Comparison of ENCODE assay signal across 8 mouse cellular contexts in genomic region chr2:163054335-163054840, GRCm38 (mm10). TPM values are rescaled to one million over a fixed set of nuclear protein-coding genes. Genes with fewer than 3 reads are reported as not detected.
DNase-seq lines count a peak whose midpoint lies in the region; ATAC-seq and TF ChIP-seq lines count a peak whose summit lies in the region.

TSS of gene Mybl2 (plus strand) at chr2:163054687.

- 0 out of 2 replicates have a peak, but pooled peaks have one; percentile 35 for TF ChIP-seq POLR2A in brain, embryonic 14.5 days (IDR thresholded peaks at IDR 0.05; ENCODE audit: borderline replicate concordance, extremely low read depth, insufficient read depth, insufficient read length, poor library complexity, severe bottlenecking)
- no peak for TF ChIP-seq POLR2A in liver, adult 2 months (IDR thresholded peaks at IDR 0.05; ENCODE audit: extremely low read depth, insufficient read depth, low read length)
- peak; percentile 63 for TF ChIP-seq POLR2A in myocyte (IDR thresholded peaks at IDR 0.05; ENCODE audit: insufficient read length, low read depth)

- peak within 1 kb of the TSS; percentile 76 for H3ac ChIP-seq in C2C12 (ENCODE audit: control insufficient read depth, insufficient read length, low read depth)
- H3ac ChIP-seq in myocyte (ENCODE audit: control insufficient read depth, insufficient read length), result peak within 1 kb of the TSS; percentile 6

- H3K27me3 ChIP-seq in C2C12 (ENCODE audit: control insufficient read depth, insufficient read depth, insufficient read length), result no peaks in the 10 kb centered on the region
- no peaks in the 10 kb centered on the region for H3K27me3 ChIP-seq in erythroblast, embryonic 14.5 days (ENCODE audit: control insufficient read depth)
- no peaks in the 10 kb centered on the region for H3K27me3 ChIP-seq in heart, embryonic 11.5 days (ENCODE audit: control insufficient read depth, insufficient read depth, low read length)
- H3K27me3 ChIP-seq in kidney, embryonic 16.5 days (ENCODE audit: insufficient read depth, low read length), result no peaks in the 10 kb centered on the region
- H3K27me3 ChIP-seq in liver, adult 2 months (ENCODE audit: control insufficient read depth, insufficient read depth, low read length), result peaks cover 3% of the 10 kb centered on the region; the same call in 1 of the 2 replicates
- no peaks in the 10 kb centered on the region for H3K27me3 ChIP-seq in myocyte (ENCODE audit: control insufficient read depth, insufficient read depth, insufficient read length)
- no peaks in the 10 kb centered on the region for H3K27me3 ChIP-seq in splenic B cell, adult 2 months (ENCODE audit: control insufficient read depth, insufficient read depth, low read length, poor library complexity, severe bottlenecking)

- H3K27ac ChIP-seq in heart, embryonic 11.5 days (ENCODE audit: low read depth, low read length), result peak within 1 kb of the TSS; percentile 60
- 0 out of 2 replicates have a peak within 1 kb of the TSS, but pooled peaks have one; percentile 37 for H3K27ac ChIP-seq in kidney, embryonic 16.5 days (ENCODE audit: low read length)
- no peak within 1 kb of the TSS for H3K27ac ChIP-seq in liver, adult 2 months (replicated peaks; ENCODE audit: insufficient read depth, low read depth, low read length)

- peaks cover 36% of the 10 kb centered on the region for H3K79me3 ChIP-seq in C2C12 (ENCODE audit: low read depth)

- peak; percentile 100 for ATAC-seq in heart, embryonic 11.5 days (replicated peaks; ENCODE audit: insufficient number of reproducible peaks, low FRiP score, low TSS enrichment)
- peak; percentile 99 for ATAC-seq in kidney, embryonic 16.5 days (ENCODE audit: low FRiP score, low TSS enrichment)

- peak within 1 kb of the TSS; percentile 97 for H3K4me2 ChIP-seq in heart, embryonic 11.5 days
- peak within 1 kb of the TSS; percentile 99 for H3K4me2 ChIP-seq in kidney, embryonic 16.5 days (replicated peaks; ENCODE audit: low read depth, low read length)
- H3K4me2 ChIP-seq in myocyte (ENCODE audit: low read depth), result peak within 1 kb of the TSS; percentile 85

- no peaks in the 10 kb centered on the region for H3K9me3 ChIP-seq in erythroblast, embryonic 14.5 days (ENCODE audit: control insufficient read depth, low read length)
- H3K9me3 ChIP-seq in heart, embryonic 11.5 days (replicated peaks; ENCODE audit: control insufficient read depth, low read length), result no peaks in the 10 kb centered on the region
- H3K9me3 ChIP-seq in kidney, embryonic 16.5 days (ENCODE audit: low read length), result no peaks in the 10 kb centered on the region

- H3K4me3 ChIP-seq in C2C12 (ENCODE audit: insufficient read depth, poor library complexity, severe bottlenecking) (peak within 1 kb of the TSS; percentile 80), myocyte (peak within 1 kb of the TSS; percentile 51)
- peak within 1 kb of the TSS; percentile 73 for H3K4me3 ChIP-seq in erythroblast, embryonic 14.5 days (replicated peaks)
- peak within 1 kb of the TSS; percentile 74 for H3K4me3 ChIP-seq in heart, embryonic 11.5 days (ENCODE audit: low read depth, low read length)
- peak within 1 kb of the TSS; percentile 77 for H3K4me3 ChIP-seq in kidney, embryonic 16.5 days (ENCODE audit: low read length)
- H3K4me3 ChIP-seq in liver, adult 2 months (ENCODE audit: insufficient read depth, low read depth, low read length), result peak within 1 kb of the TSS; percentile 25; the same call in 1 of the 2 replicates

- DNase-seq in brain, embryonic 14.5 days (ENCODE audit: low read depth), result peak; percentile 97
- DNase-seq in liver, adult 2 months (ENCODE audit: extremely low read depth, low read depth, low spot score), result peak; percentile 82
- peak; percentile 96 for DNase-seq in splenic B cell, adult 2 months (ENCODE audit: low read depth, low spot score)

- H3K79me2 ChIP-seq in C2C12 (ENCODE audit: control insufficient read depth, insufficient read depth) (peaks cover 50% of the 10 kb centered on the region), myocyte (ENCODE audit: control insufficient read depth, insufficient read depth) (no peaks in the 10 kb centered on the region)
- H3K79me2 ChIP-seq in liver, adult 2 months (ENCODE audit: control insufficient read depth, insufficient read depth, low read length), result no peaks in the 10 kb centered on the region

- under 1% methylated on average over 43 of the region's 48 CpGs for WGBS in heart, embryonic 11.5 days (ENCODE audit: insufficient replicate concordance)
- WGBS in kidney, embryonic 16.5 days, result 0% methylated on average over 30 of the region's 48 CpGs
- WGBS in liver, adult 2 months, result under 1% methylated on average over 48 of the region's 48 CpGs

- peak within 1 kb of the TSS; percentile 82 for H3K9ac ChIP-seq in heart, embryonic 11.5 days (ENCODE audit: low read depth, low read length)
- H3K9ac ChIP-seq in kidney, embryonic 16.5 days (replicated peaks; ENCODE audit: low read length), result peak within 1 kb of the TSS; percentile 73
- H3K9ac ChIP-seq in liver, adult 2 months (ENCODE audit: low read depth, low read length), result no peak within 1 kb of the TSS

- TF ChIP-seq CTCF in C2C12 (IDR thresholded peaks at IDR 0.05; ENCODE audit: control insufficient read depth, insufficient read depth, insufficient read length), result no peak
- TF ChIP-seq CTCF in brain, embryonic 14.5 days (IDR thresholded peaks at IDR 0.05; ENCODE audit: borderline replicate concordance, extremely low read depth, insufficient read depth, insufficient read length), result no peak
- TF ChIP-seq CTCF in liver, adult 2 months (IDR thresholded peaks at IDR 0.05; ENCODE audit: low read depth, low read length), result no peak

- H3K36me3 ChIP-seq in C2C12 (ENCODE audit: control insufficient read depth, insufficient read depth), result peaks cover 5% of the 10 kb centered on the region
- H3K36me3 ChIP-seq in erythroblast, embryonic 14.5 days (ENCODE audit: control insufficient read depth), result peaks cover 39% of the 10 kb centered on the region
- H3K36me3 ChIP-seq in heart, embryonic 11.5 days (ENCODE audit: control insufficient read depth, insufficient read depth, low read length), result no peaks in the 10 kb centered on the region
- H3K36me3 ChIP-seq in kidney, embryonic 16.5 days (ENCODE audit: insufficient read depth, low read length), result no peaks in the 10 kb centered on the region
- no peaks in the 10 kb centered on the region for H3K36me3 ChIP-seq in liver, adult 2 months (ENCODE audit: control insufficient read depth, insufficient read depth, low read length)
- no peaks in the 10 kb centered on the region for H3K36me3 ChIP-seq in myocyte (ENCODE audit: control insufficient read depth, insufficient read depth)
- no peaks in the 10 kb centered on the region for H3K36me3 ChIP-seq in splenic B cell, adult 2 months (ENCODE audit: control insufficient read depth, insufficient read depth, low read length, poor library complexity, severe bottlenecking)

- peaks cover 60% of the 10 kb centered on the region for H3K4me1 ChIP-seq in erythroblast, embryonic 14.5 days (ENCODE audit: control insufficient read depth)
- peaks cover 27% of the 10 kb centered on the region for H3K4me1 ChIP-seq in heart, embryonic 11.5 days (ENCODE audit: control insufficient read depth, insufficient read depth, low read length)
- peaks cover 18% of the 10 kb centered on the region for H3K4me1 ChIP-seq in kidney, embryonic 16.5 days (ENCODE audit: insufficient read depth, low read length)
- H3K4me1 ChIP-seq in liver, adult 2 months (ENCODE audit: control insufficient read depth, insufficient read depth, low read length), result no peaks in the 10 kb centered on the region

TF ChIP-seq in C2C12, 6 proteins besides CTCF, POLR2A, EP300 and RAD21:
- TF ChIP-seq MYOG (IDR thresholded peaks at IDR 0.05; ENCODE audit: control insufficient read depth, extremely low read depth, insufficient read length), result no peak
- TF ChIP-seq MAX (IDR thresholded peaks at IDR 0.05), result peak; percentile 86

TF ChIP-seq in myocyte, 11 proteins besides CTCF, POLR2A, EP300 and RAD21:
- TF ChIP-seq MYOD1 (IDR thresholded peaks at IDR 0.05; ENCODE audit: control insufficient read depth in 1 of 3, insufficient read length in 2 of 3, low read depth in 2 of 3) (peak in 1 of 3 experiments; percentile 32), SRF (IDR thresholded peaks at IDR 0.05; ENCODE audit: control insufficient read depth, insufficient read length, low read depth) (peak; percentile 44), POLR2AphosphoS2 (IDR thresholded peaks at IDR 0.05; ENCODE audit: insufficient read length, low read depth) (peak; percentile 71), TCF3 (IDR thresholded peaks at IDR 0.05; ENCODE audit: insufficient read length, low read depth) (no peak), REST (IDR thresholded peaks at IDR 0.05; ENCODE audit: insufficient read depth, insufficient read length) (no peak), USF1 (IDR thresholded peaks at IDR 0.05; ENCODE audit: low read depth) (no peak), E2F4 (IDR thresholded peaks at IDR 0.05; ENCODE audit: insufficient read depth) (peak; percentile 98)
TF ChIP-seq in myocyte: peak in this region for 4.

RNA-seq across cellular contexts. Expression of gene Mybl2, which starts in this region (rescaled TPM):
- polyA plus RNA-seq in C2C12 (2012; fragmentation: generic; extraction: Trizol), result 37.8 TPM
- 11.0 and 15.9 TPM in 2 replicates for polyA plus RNA-seq in brain, embryonic 14.5 days (2012; rRNA removed)
- polyA plus RNA-seq in erythroblast, embryonic 14.5 days (2012), result 21.7 and 27.3 TPM in 2 replicates
- 17.6 and 18.3 TPM in 2 replicates for polyA plus RNA-seq in heart, embryonic 11.5 days (2014; fragmentation: Nextera tagmentation; extraction: Ambion mirVana)
- 23.7 and 27.0 TPM in 2 replicates for polyA plus RNA-seq in kidney, embryonic 16.5 days (2015; fragmentation: Nextera tagmentation; extraction: Ambion mirVana)
- 0.09 and 0.54 TPM in 2 replicates for total RNA-seq in liver, adult 2 months (2014; rRNA removed)
- 0.29 and 0.31 TPM in 2 replicates for polyA plus RNA-seq in liver, adult 2 months (2012; rRNA removed)
- 5.6 TPM for polyA plus RNA-seq in myocyte (2012; fragmentation: generic; extraction: Trizol)

Comparison
In these comparisons a context has a peak if more than half of its experiments do, and no peak if none do; other contexts are left out.
1. Peak in DNase-seq and H3K4me3 ChIP-seq in liver, adult 2 months; RNA of the gene not detected or under 1 TPM.
2. H3K4me3 ChIP-seq: peak in every context shown above with its lines; median percentile 80 in C2C12; 77 in kidney, embryonic 16.5 days; 74 in heart, embryonic 11.5 days; 73 in erythroblast, embryonic 14.5 days; 51 in myocyte; 25 in liver, adult 2 months.